Mouse (Mus musculus): ENCODE measurements at regions not wholly inside any gene's neighbourhood (a gene's known extent, or its start where the extent isn't known, plus 50 kb on each side); places are given as distances from the start of the nearest gene placed in this dataset.

DNA sequence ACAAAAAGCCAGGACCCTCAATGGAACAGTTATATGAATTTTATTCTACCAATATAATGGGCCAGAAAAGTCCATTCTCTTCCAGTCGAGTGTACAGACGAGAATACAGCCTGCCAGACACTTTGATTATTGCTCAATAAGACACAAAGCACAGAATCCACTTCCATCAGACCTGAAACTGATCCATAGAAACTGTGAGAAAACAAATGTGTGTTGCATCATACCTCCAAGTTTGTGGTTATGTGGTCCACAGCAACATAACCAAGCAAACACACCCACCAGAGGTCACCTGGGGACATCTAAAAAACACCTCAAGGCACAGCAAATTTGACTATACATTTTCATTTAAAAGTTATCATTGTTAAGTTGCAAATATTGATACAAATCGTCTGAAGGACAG, 183.2 kb downstream of the 4933412E24Rik start:
- no peak for TF ChIP-seq CTCF (IDR thresholded peaks at IDR 0.05; ENCODE audit: low read depth)
- TF ChIP-seq EP300 (IDR thresholded peaks at IDR 0.05; ENCODE audit: low read depth), result no peak

Data from liver, postnatal 0 days (tissue).